12 mouse cellular contexts compared by ENCODE assay signal in the genomic region with DNA sequence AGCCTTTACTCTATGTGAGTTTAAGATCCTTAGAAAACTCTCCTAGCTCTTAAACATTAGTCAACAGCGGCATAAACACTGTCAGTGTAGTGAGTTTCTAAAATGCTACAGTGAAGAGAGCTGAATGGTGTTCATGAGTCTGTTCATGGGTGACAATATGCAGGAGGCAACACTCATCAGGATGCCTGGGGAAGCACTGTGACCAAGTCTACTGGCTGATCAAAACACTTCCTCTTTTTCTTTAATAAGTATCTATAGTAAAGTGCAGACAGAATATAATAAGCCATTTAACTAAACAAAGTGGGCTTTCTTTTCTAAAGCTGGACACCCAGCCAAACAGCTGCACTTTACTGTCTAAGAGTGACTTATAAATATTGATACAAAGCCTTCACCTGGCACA. TPM values are rescaled to one million over a fixed set of nuclear protein-coding genes. Genes with fewer than 3 reads are reported as not detected.
"Had no signal": no experiment of that assay in that cellular context is flagged by ENCODE, and none has a peak within 500 bp of the region (broad histone marks: within the 10 kb centered on the region; RNA-seq: fewer than 3 reads in every experiment).

No protein-coding gene starts in this region.

- H3K27me3 ChIP-seq: limb, embryonic 13.5 days; midbrain, embryonic 13.5 days; neural tube, embryonic 15.5 days had no signal

- H3K9ac ChIP-seq: limb, embryonic 13.5 days; liver, embryonic 14.5 days; midbrain, embryonic 13.5 days; neural tube, embryonic 15.5 days had no signal

- H3K4me2 ChIP-seq: limb, embryonic 13.5 days; midbrain, embryonic 13.5 days; neural tube, embryonic 15.5 days had no signal

- ATAC-seq: midbrain, embryonic 13.5 days had no signal

- H3K9me3 ChIP-seq: limb, embryonic 13.5 days; midbrain, embryonic 13.5 days; neural tube, embryonic 15.5 days had no signal

- H3K27ac ChIP-seq: limb, embryonic 13.5 days; liver, embryonic 14.5 days; midbrain, embryonic 13.5 days; neural tube, embryonic 15.5 days had no signal

- H3K4me3 ChIP-seq: limb, embryonic 13.5 days; midbrain, embryonic 13.5 days; neural tube, embryonic 15.5 days had no signal

- H3K4me1 ChIP-seq: midbrain, embryonic 13.5 days; neural tube, embryonic 15.5 days had no signal

- DNase-seq: kidney, postnatal 10 days; left cerebral cortex, postnatal 4 days; lung, adult 2 months; lung, postnatal 14 days; right cerebral cortex, adult 18-20 months; thymus, adult 18-20 months; thymus, postnatal 14 days had no signal

RNA-seq across cellular contexts. Expression of a gene that starts 56.2 kb away (rescaled TPM):
- polyA plus RNA-seq: liver, adult 2 months; midbrain, embryonic 13.5 days had no signal
